In the genomic region with DNA sequence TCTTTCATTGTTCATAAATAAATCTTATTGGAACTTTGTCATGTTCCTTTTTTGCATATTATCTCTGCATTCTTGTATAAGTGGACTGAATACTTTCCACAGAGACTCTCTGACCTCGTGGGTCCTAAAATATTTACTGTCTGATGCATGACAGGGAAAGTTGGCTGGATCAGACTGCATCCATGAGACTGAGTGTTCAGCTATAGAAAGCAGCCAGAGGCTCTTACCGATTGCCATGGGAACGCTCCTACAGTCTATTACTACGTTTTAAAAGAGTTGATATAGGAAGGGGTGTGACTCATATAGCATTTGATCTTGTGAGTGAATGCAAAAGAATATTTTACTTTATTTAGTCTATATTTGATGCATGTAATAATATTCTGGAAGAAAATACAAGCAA, we compare ENCODE assay signal across 30 mouse cellular contexts.
DNase-seq lines count a peak whose midpoint lies in the region; ATAC-seq and TF ChIP-seq lines count a peak whose summit lies in the region.
"Had no signal": no experiment of that assay in that cellular context is flagged by ENCODE, and none has a peak within 500 bp of the region (broad histone marks: within the 10 kb centered on the region; RNA-seq: fewer than 3 reads in every experiment).

No protein-coding gene starts in this region.

- no peak for TF ChIP-seq POLR2A in lung, adult 2 months (IDR thresholded peaks at IDR 0.05; ENCODE audit: borderline replicate concordance, extremely low read depth, low read depth, low read length)
- no peak for TF ChIP-seq POLR2A in CH12.LX (IDR thresholded peaks at IDR 0.05; ENCODE audit: low read depth, low read length)
- TF ChIP-seq POLR2A in embryonic fibroblast, embryonic 13.5 days (IDR thresholded peaks at IDR 0.05; ENCODE audit: low read depth, low read length): no peak

- no peak for TF ChIP-seq RAD21 in CH12.LX (IDR thresholded peaks at IDR 0.05; ENCODE audit: low read depth, low read length)

- H3K27me3 ChIP-seq in forebrain, postnatal 0 days (ENCODE audit: insufficient read depth, low read length): no peaks in the 10 kb centered on the region
- no peaks in the 10 kb centered on the region for H3K27me3 ChIP-seq in forebrain, embryonic 10.5 days (ENCODE audit: poor library complexity, severe bottlenecking)
- H3K27me3 ChIP-seq in lung, embryonic 16.5 days (ENCODE audit: control insufficient read depth, insufficient read depth, low read depth, low read length): no peaks in the 10 kb centered on the region
- H3K27me3 ChIP-seq in CH12.LX (replicated peaks): peaks cover 6% of the 10 kb centered on the region

- H3K4me2 ChIP-seq in forebrain, postnatal 0 days (ENCODE audit: low read depth): no peak overlapping the region
- no peak overlapping the region for H3K4me2 ChIP-seq in lung, embryonic 16.5 days (ENCODE audit: low read depth, low read length)
- no peak overlapping the region for H3K4me2 ChIP-seq in CH12.LX (ENCODE audit: insufficient read depth, low read depth, poor library complexity, severe bottlenecking)
- H3K4me2 ChIP-seq: embryonic facial prominence, embryonic 13.5 days; heart, embryonic 11.5 days; hindbrain, embryonic 14.5 days had no signal

- in situ Hi-C loops in CH12.LX (cut with MboI; ENCODE audit: low pct_ligation_motif_present, low pct_unique_long_range_greater_than_20kb, low sequenced_read_pairs): no loop called here

- no peak for TF ChIP-seq CTCF in forebrain, postnatal 0 days (IDR thresholded peaks at IDR 0.05; ENCODE audit: low read depth)
- TF ChIP-seq CTCF in lung, adult 2 months (IDR thresholded peaks at IDR 0.05; ENCODE audit: insufficient read depth, low read length): no peak
- no peak for TF ChIP-seq CTCF in CH12.LX (conservative IDR thresholded peaks at IDR 0.05 in 1 of 2, IDR thresholded peaks at IDR 0.05 in 1 of 2; ENCODE audit: low read depth in 2 of 2, low read length in 2 of 2)
- TF ChIP-seq CTCF in embryonic fibroblast, embryonic 13.5 days (IDR thresholded peaks at IDR 0.05; ENCODE audit: borderline replicate concordance, insufficient read depth, low read length): no peak

- peak; percentile 85 for ATAC-seq in forebrain, postnatal 0 days
- ATAC-seq in lung, embryonic 16.5 days (ENCODE audit: low read depth): peak; percentile 31; the same call in 1 of the 2 replicates
- ATAC-seq: CD4-positive, CD25-positive, alpha-beta regulatory T cell, adult 4 months; forebrain, embryonic 16.5 days; hindbrain, postnatal 0 days; inflammation-experienced regulatory T-cells, adult 6 months; intestine, embryonic 16.5 days; Patski had no signal

- H3K9ac ChIP-seq in forebrain, postnatal 0 days: no peak overlapping the region
- H3K9ac ChIP-seq in lung, embryonic 16.5 days (ENCODE audit: low read length): no peak overlapping the region
- H3K9ac ChIP-seq in CH12.LX (ENCODE audit: insufficient read depth, low read depth): no peak overlapping the region
- H3K9ac ChIP-seq: embryonic facial prominence, embryonic 13.5 days; hindbrain, embryonic 14.5 days had no signal

- H3K4me1 ChIP-seq in forebrain, postnatal 0 days (ENCODE audit: insufficient read depth): no peaks in the 10 kb centered on the region
- peaks cover 4% of the 10 kb centered on the region for H3K4me1 ChIP-seq in forebrain, embryonic 10.5 days
- H3K4me1 ChIP-seq in lung, embryonic 16.5 days (replicated peaks; ENCODE audit: control insufficient read depth, insufficient read depth, low read length): no peaks in the 10 kb centered on the region
- H3K4me1 ChIP-seq in lung, adult 2 months (ENCODE audit: control insufficient read depth, insufficient read depth, low read length): no peaks in the 10 kb centered on the region
- peaks cover 10 to 16% of the 10 kb centered on the region in 2 experiments for H3K4me1 ChIP-seq in CH12.LX (ENCODE audit: control insufficient read depth in 1 of 2, insufficient read depth in 2 of 2)
- no peaks in the 10 kb centered on the region for H3K4me1 ChIP-seq in embryonic fibroblast, embryonic 13.5 days (ENCODE audit: control insufficient read depth, insufficient read depth, low read length)

- TF ChIP-seq EP300 in CH12.LX (IDR thresholded peaks at IDR 0.05; ENCODE audit: low read length): no peak

- 54% methylated on average over 4 of the region's 4 CpGs for WGBS in forebrain, postnatal 0 days
- 80% methylated on average over 4 of the region's 4 CpGs for WGBS in forebrain, embryonic 10.5 days
- 49% methylated on average over 4 of the region's 4 CpGs for WGBS in lung, embryonic 16.5 days
- 56% methylated on average over 4 of the region's 4 CpGs for WGBS in lung, adult 2 months

- peak; percentile 28 for DNase-seq in forebrain, postnatal 0 days
- DNase-seq in forebrain, embryonic 10.5 days (ENCODE audit: extremely low spot score, low spot score): no peak
- no peak for DNase-seq in lung, adult 2 months
- no peak for DNase-seq in CH12.LX (ENCODE audit: extremely low read depth)
- DNase-seq in ovary, postnatal 36 days (ENCODE audit: low spot score): no peak
- DNase-seq: adrenal gland, postnatal 10 days; adrenal gland, postnatal 36 days; cerebellum, adult 11 months; cerebellum, adult 2 months; cerebellum, postnatal 10 days; cerebellum, postnatal 36 days; embryo, embryonic 11 days; gastrocnemius, postnatal 10 days; gastrocnemius, postnatal 36 days; heart, adult 11 months; heart, postnatal 10 days; heart, postnatal 36 days; kidney, adult 18-20 months had no signal

- H3K4me3 ChIP-seq in forebrain, postnatal 0 days (ENCODE audit: low read depth, low read length): no peak overlapping the region
- no peak overlapping the region for H3K4me3 ChIP-seq in forebrain, embryonic 10.5 days
- H3K4me3 ChIP-seq in lung, embryonic 16.5 days (ENCODE audit: low read length): no peak overlapping the region
- H3K4me3 ChIP-seq in lung, adult 2 months (replicated peaks; ENCODE audit: extremely low read depth, low read depth, low read length): no peak overlapping the region
- H3K4me3 ChIP-seq in CH12.LX (replicated peaks in 1 of 3; ENCODE audit: low read depth in 2 of 3, low read length in 2 of 3, poor library complexity in 1 of 3): no peak overlapping the region
- no peak overlapping the region for H3K4me3 ChIP-seq in embryonic fibroblast, embryonic 13.5 days (ENCODE audit: insufficient read depth, low read length)
- H3K4me3 ChIP-seq: embryonic facial prominence, embryonic 10.5 days; embryonic facial prominence, embryonic 13.5 days had no signal

- H3K27ac ChIP-seq in forebrain, postnatal 0 days (ENCODE audit: low read depth, low read length): no peak overlapping the region
- H3K27ac ChIP-seq in forebrain, embryonic 10.5 days: no peak overlapping the region
- no peak overlapping the region for H3K27ac ChIP-seq in lung, embryonic 16.5 days (ENCODE audit: low read length)
- H3K27ac ChIP-seq in CH12.LX (ENCODE audit: insufficient read depth, low read depth): no peak overlapping the region
- H3K27ac ChIP-seq in embryonic fibroblast, embryonic 13.5 days (ENCODE audit: insufficient read depth, low read length): peak overlapping the region; percentile 87
- H3K27ac ChIP-seq: embryonic facial prominence, embryonic 10.5 days; embryonic facial prominence, embryonic 13.5 days; hindbrain, embryonic 14.5 days; hindbrain, postnatal 0 days had no signal

- no peaks in the 10 kb centered on the region for H3K9me3 ChIP-seq in forebrain, postnatal 0 days (ENCODE audit: low read length)
- H3K9me3 ChIP-seq in forebrain, embryonic 10.5 days: no peaks in the 10 kb centered on the region
- no peaks in the 10 kb centered on the region for H3K9me3 ChIP-seq in lung, embryonic 16.5 days (ENCODE audit: control insufficient read depth, low read length)
- no peaks in the 10 kb centered on the region for H3K9me3 ChIP-seq in CH12.LX (replicated peaks; ENCODE audit: low read length)
- H3K9me3 ChIP-seq: embryonic facial prominence, embryonic 10.5 days; embryonic facial prominence, embryonic 13.5 days had no signal

- H3K79me2 ChIP-seq in CH12.LX (replicated peaks; ENCODE audit: control insufficient read depth, extremely low read depth, insufficient read depth, poor library complexity, severe bottlenecking): no peaks in the 10 kb centered on the region

- dilution Hi-C loops in CH12.LX (cut with MboI; ENCODE audit: extremely low pct_ligation_motif_present, extremely low pct_unique_long_range_greater_than_20kb, low sequenced_read_pairs): no loop called here

- no peaks in the 10 kb centered on the region for H3K36me3 ChIP-seq in forebrain, postnatal 0 days (ENCODE audit: insufficient read depth)
- H3K36me3 ChIP-seq in forebrain, embryonic 10.5 days (replicated peaks): no peaks in the 10 kb centered on the region
- H3K36me3 ChIP-seq in lung, embryonic 16.5 days (ENCODE audit: control insufficient read depth, insufficient read depth, low read length): no peaks in the 10 kb centered on the region
- H3K36me3 ChIP-seq in CH12.LX (replicated peaks in 1 of 2; ENCODE audit: control insufficient read depth in 1 of 2, insufficient read depth in 1 of 2, low read length in 1 of 2): no peaks in the 10 kb centered on the region
- H3K36me3 ChIP-seq: embryonic facial prominence, embryonic 10.5 days; embryonic facial prominence, embryonic 13.5 days had no signal

TF ChIP-seq in CH12.LX, 34 proteins besides CTCF, POLR2A, EP300 and RAD21:
- TF ChIP-seq USF1 (IDR thresholded peaks at IDR 0.05; ENCODE audit: low read depth, low read length): no peak
- TF ChIP-seq MAFK (IDR thresholded peaks at IDR 0.05; ENCODE audit: insufficient replicate concordance, low read length): 0 out of 2 replicates have a peak, but pooled peaks have one; percentile 3
- no peak for TF ChIP-seq HCFC1 (IDR thresholded peaks at IDR 0.05; ENCODE audit: low read depth, low read length)
